Mouse (Mus musculus) E14TG2a.4 (cell line): ENCODE results near the gene Pea15a.

Experiments used
- CTCF ChIP-seq: conservative IDR thresholded peaks from 2 replicates; pipeline ENCODE4 v1.5.1; 2014; ENCODE audit warnings: low read length
- NANOG ChIP-seq: IDR thresholded peaks from 2 replicates; pipeline ENCODE4 v1.6.1; 2014; ENCODE audit warnings: borderline replicate concordance, low read length, mixed read lengths
- POU5F1 ChIP-seq: IDR thresholded peaks from 2 replicates; pipeline ENCODE4 v1.6.1; 2014; ENCODE audit warnings: low read length, borderline replicate concordance

DNA sequence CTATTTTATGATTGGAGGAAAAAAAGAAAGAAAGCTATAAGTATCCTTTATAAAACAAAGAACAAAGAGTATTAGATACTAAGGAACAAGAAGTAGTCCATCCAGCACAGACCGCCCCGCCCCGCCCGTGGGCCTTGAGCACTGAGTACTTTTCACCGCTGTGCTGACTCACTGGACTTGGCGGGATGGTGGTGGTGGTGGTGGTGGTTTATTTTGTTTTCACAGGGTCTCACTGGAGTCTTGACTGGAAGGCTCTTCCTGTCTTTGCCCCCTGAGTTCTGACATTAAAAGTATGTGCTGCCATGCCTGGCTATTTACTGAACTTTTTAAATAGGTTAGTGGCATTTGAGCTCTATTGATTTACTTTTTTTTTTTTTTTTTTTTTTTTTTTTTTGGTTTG, 23.5 kb downstream of the Pea15a start:
- TF ChIP-seq POU5F1 (no peak), CTCF (no peak), NANOG (no peak)
